Mouse (Mus musculus) layer of hippocampus, adult 11-12 months (tissue): ENCODE results near the gene Trim65.

ENCODE experiments used
- DNase-seq: peaks from one replicate; pipeline ENCODE4 v3.0.0; 2022; ENCODE audit warnings: low spot score

Trim65 gene

GRCm38 (mm10) chr11:116088741-116089394, 42.1 kb downstream of the Trim65 start:
- DNase-seq: no peak

- no peak for DNase-seq
Measured at GRCm38 (mm10) chr11:116088188-116088587, 42.7 kb downstream of the Trim65 start.

DNA sequence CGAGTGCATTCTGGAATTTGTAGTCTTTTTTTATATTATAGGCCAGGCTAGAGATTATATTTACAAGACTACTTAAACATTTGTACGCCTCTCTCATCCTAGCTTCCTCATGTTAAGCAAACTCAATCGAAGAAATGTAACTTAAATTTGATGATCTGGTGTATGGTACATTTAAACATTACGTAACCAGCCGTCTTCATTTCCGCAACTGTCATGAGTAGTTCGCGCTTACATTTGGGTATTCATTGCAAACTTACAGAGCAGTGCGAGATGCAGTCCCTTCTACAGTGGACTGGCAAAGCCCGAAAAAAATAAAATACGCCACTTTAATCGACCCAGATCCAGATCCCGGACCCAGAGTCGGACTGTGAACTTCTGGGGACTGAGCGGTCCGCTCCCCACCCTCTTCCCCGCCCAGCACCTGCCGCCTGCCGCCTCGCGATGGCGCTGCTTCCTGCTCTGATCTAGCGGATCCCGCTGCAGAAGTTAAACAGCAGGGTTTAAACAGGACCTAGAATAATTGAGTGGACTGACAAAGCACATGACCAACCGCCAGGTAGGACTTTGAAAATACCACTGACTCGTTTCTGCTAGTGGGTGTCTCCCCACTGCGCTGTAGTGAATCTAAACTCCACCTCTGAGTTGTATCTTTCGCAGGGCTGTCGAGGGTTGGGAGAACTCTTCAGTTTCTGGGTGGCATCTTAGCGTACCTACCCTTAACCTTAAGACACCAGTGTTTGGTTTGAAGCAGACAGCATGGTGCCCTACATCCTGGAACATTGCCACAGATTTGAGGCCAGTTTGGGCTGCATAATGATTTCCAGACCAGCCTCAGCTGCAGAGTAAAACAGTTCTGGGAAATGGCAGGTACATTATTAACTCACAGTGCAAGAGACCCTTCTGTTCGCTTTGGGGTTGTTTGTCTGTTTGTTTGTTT, 43.5 kb downstream of the Trim65 start:
- DNase-seq: peak; percentile 86

- DNase-seq: peak; percentile 99
Measured at GRCm38 (mm10) chr11:116086258-116087193, 44.4 kb downstream of the Trim65 start, which contains the start of gene Wbp2. Gene Wbp2, minus strand, starts transcription at chr11:116086995.

DNA sequence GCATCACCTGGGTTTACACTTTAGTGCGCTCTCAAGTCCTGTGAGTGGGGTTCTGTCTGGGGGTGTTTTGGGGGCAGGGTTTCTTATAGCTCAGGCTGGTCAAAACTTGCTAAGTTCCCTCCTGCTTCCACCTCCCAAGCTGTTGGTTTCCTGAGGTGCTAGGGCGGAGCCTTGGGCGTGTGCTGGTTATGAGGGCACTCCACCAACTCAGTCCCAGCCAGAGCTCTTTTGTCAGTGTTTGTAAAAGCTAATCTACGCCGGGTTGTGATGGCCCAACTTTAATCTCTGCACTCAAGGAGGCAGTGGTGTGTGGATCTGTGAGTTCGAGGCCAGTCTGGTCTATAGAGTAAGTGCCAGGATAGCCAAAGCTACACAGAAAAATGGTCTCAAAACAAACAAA, 46.8 kb downstream of the Trim65 start:
- no peak for DNase-seq

DNA sequence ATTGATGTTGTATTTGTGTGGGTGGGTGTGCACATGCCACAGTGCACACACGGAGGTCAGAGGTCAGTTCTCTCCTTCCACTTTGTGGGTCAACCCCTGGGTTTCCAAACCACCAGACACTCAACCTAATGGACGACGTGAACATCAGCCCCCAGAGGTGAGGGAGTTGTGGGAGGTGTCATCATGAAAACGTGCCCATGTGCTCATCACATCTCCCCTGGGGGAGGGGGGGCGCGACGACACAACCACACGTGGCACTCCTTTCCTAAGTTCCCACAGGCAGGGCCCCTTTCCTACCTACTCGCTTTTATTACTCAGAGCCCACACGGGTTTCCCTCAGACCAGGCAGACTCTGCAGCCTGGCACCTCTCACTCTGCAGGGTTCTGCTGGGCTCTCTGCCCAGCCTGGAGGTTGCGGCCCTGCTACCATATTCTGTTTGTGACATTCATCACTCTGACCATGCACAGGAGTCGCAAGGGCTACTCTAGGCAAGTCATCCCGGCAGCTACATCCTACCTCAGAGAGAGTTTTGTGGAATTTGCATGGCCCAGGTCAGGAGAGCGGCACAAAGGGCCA, 47.7 kb downstream of the Trim65 start:
- DNase-seq: no peak

DNA sequence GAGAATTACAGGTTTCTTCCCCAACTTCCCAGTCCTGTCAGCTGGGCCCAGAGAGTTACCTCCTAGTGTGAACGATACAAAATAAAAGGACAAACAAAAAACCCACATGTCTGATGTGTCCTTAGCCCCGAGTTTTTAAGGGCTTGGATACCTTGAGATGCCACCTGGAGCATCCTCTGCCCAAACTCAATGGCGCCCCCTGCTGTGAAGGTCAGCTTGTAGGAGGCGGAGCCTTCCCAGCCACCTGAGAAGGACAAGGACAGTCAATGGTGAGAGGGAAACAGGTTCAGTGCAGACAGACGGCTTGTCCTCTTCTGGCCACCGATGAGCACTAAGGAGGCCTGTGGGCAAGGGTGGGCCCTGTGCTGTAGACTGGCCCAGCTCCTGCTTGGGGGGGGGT, 49.8 kb downstream of the Trim65 start:
- DNase-seq: no peak

DNA sequence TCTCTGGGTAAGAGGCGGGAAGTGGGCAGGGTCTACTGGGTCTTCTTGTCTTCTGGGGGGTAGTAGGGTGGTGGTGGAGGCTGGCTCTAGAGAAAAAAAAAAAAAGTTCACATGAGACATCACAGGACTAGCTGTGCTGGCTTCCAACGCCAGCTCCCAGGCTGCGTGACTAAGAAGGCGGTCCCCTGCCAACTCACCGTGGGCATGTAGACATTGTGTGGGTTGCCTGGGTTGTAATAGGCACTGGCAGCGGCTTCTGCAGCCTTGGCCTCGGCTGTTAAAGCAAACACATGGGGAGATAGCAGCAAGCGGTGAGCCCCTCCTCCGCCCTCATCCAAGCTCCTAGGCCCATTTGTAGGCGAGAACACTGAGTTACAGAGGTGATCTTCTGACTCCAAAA, 51.4 kb downstream of the Trim65 start:
- DNase-seq: peak; percentile 87

GRCm38 (mm10) chr11:116078676-116079320, 52.1 kb downstream of the Trim65 start:
- DNase-seq: no peak

GRCm38 (mm10) chr11:116078221-116078620, 52.7 kb downstream of the Trim65 start:
- DNase-seq: no peak

DNA sequence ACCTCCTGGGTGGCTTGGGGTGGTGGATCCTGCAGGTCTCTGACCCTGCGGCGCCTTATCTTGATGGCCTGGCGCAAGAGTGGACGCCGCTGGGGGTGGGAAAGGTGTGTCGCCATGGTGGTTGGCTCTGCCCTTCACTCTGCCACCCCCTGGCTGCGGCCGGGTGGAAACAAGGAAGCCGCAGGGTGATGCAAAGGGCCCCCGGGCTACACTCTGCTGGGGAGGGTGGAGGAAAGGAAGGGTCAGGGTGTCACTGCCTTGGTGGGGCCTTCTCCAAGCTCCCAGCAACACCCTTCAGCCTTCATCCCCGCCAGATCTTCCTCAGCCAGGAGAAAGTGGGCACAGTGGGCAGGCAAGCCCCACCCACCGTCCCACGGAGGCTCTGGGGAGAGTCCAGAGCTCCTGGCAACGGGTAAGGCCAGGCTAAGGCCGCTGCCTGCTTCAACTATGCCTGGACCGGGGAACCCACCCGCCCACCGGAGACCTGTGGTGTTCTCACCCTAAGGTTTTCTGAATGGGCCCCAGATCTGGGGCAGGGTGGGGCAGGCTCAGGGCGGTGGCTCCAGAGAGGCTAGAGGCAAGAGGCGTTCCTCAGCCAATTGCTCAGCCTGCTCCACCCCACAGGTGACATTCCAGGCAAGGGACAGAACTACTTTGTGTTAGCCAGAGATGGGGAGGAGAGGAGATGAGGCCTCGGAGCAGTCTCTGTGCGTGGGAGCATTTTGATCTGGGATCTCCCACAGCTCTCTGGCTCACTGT, 53.3 kb downstream of the Trim65 start, which contains the start of gene Unc13d:
Unc13d (minus strand) TSS at position 516 of the 759 bp plus-strand sequence.
- no peak for DNase-seq

DNA sequence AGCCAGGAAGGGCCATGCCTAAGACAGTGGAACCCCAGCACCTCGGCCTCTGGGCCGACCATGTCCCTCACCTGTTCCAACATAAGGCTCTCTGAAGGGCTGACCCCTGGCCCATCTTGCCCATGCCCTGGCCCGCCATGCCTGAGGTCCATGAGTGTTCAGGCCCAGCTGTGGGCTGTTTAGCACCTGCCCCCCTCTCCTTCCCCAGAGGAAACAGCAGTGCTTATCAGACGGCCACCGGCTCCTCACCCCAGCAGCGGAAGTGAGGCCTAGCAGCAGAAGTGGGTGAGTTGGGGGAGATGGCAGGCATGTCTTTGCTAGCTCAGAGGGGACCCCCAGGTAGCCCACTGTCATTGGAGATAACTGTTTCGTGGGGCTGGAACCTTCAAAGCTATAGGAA, 54.1 kb downstream of the Trim65 start:
- DNase-seq: no peak

DNA sequence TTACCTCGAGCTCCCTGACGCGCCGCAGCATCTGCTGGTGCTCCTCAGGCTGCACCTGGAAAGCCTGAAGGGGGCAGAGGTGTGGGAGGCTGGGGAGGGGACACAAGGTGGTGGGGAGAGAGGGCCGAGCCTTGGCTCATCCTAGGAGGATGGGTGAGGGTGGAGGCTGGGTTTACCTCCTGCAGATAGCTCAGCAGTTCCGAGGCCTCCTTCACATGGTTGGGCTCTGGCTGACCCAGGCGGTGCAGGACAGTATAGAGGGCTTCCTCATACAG, 54.7 kb downstream of the Trim65 start:
- no peak for DNase-seq

GRCm38 (mm10) chr11:116075539-116076265, 55.2 kb downstream of the Trim65 start:
- DNase-seq: no peak

GRCm38 (mm10) chr11:116074436-116074991, 56.4 kb downstream of the Trim65 start:
- no peak for DNase-seq

DNA sequence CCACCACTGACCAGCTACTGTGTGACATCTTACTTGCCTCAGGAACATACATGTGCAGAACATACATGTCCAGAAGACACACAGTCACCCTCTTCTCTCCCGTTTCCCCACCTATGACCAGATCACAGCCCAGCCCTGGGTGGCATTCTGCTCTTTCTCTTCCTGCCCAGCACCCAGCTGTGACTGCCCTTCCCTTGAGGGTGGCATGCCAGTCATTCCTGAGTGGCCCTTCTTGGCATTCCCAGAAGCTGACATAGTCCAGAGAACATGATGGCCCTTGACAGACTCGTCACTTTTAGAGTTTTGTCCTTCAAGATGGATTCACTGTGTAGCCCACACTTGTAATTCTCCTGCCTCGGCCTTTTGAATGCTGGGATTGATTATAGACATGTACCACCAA, 58.3 kb downstream of the Trim65 start:
- DNase-seq: no peak
